7 mouse cellular contexts compared by ENCODE assay signal in genomic region chr1:194977371-194977761, GRCm38 (mm10). TPM values are rescaled to one million over a fixed set of nuclear protein-coding genes. Genes with fewer than 3 reads are reported as not detected.
DNase-seq lines count a peak whose midpoint lies in the region; ATAC-seq and TF ChIP-seq lines count a peak whose summit lies in the region.

No protein-coding gene starts in this region.

- H3K9me3 ChIP-seq in lung, embryonic 14.5 days (ENCODE audit: low read depth, low read length), result no peaks in the 10 kb centered on the region
- no peaks in the 10 kb centered on the region for H3K9me3 ChIP-seq in heart, embryonic 11.5 days (replicated peaks; ENCODE audit: control insufficient read depth, low read length)

- peak overlapping the region; percentile 67; the same call in 1 of the 2 replicates for H3K4me3 ChIP-seq in lung, embryonic 14.5 days (ENCODE audit: low read depth, low read length)
- H3K4me3 ChIP-seq in heart, embryonic 11.5 days (ENCODE audit: low read depth, low read length), result peak overlapping the region; percentile 76
- peak overlapping the region; percentile 97 for H3K4me3 ChIP-seq in left cerebral cortex, adult 2 months
- peak overlapping the region; percentile 49 for H3K4me3 ChIP-seq in myocyte

- H3K79me2 ChIP-seq in myocyte (ENCODE audit: control insufficient read depth, insufficient read depth), result no peaks in the 10 kb centered on the region

- H3K4me2 ChIP-seq in lung, embryonic 14.5 days, result peak overlapping the region; percentile 95
- peak overlapping the region; percentile 99 for H3K4me2 ChIP-seq in heart, embryonic 11.5 days
- H3K4me2 ChIP-seq in myocyte (ENCODE audit: low read depth), result peak overlapping the region; percentile 79

- no peak overlapping the region for H3ac ChIP-seq in myocyte (ENCODE audit: control insufficient read depth, insufficient read length)

- no peak for DNase-seq in lung, embryonic 14.5 days
- no peak for DNase-seq in lung, postnatal 25 days (ENCODE audit: low spot score)
- DNase-seq in cerebellum, adult 18-20 months, result peak; percentile 67 to 72
- peak in 1 of 2 experiments; percentile 25 for DNase-seq in left cerebral cortex, adult 2 months (ENCODE audit: extremely low spot score in 1 of 2, low spot score in 2 of 2)

- H3K27me3 ChIP-seq in lung, embryonic 14.5 days (ENCODE audit: insufficient read depth, low read length), result no peaks in the 10 kb centered on the region
- H3K27me3 ChIP-seq in heart, embryonic 11.5 days (ENCODE audit: control insufficient read depth, insufficient read depth, low read length), result no peaks in the 10 kb centered on the region
- H3K27me3 ChIP-seq in myocyte (ENCODE audit: control insufficient read depth, insufficient read depth, insufficient read length), result no peaks in the 10 kb centered on the region

- no peak for ATAC-seq in lung, embryonic 14.5 days (ENCODE audit: insufficient read depth)
- no peak for ATAC-seq in heart, embryonic 11.5 days (replicated peaks; ENCODE audit: insufficient number of reproducible peaks, low FRiP score, low TSS enrichment)
- no peak for ATAC-seq in megakaryocyte-erythroid progenitor cell, adult 5-6 weeks (replicated peaks; ENCODE audit: low FRiP score, low TSS enrichment, poor library complexity, severe bottlenecking)

- TF ChIP-seq POLR2A in myocyte (IDR thresholded peaks at IDR 0.05; ENCODE audit: insufficient read length, low read depth), result no peak

- no peak overlapping the region for H3K9ac ChIP-seq in lung, embryonic 14.5 days
- H3K9ac ChIP-seq in heart, embryonic 11.5 days (ENCODE audit: low read depth, low read length), result no peak overlapping the region

- no peaks in the 10 kb centered on the region for H3K36me3 ChIP-seq in lung, embryonic 14.5 days (ENCODE audit: insufficient read depth)
- H3K36me3 ChIP-seq in heart, embryonic 11.5 days (ENCODE audit: control insufficient read depth, insufficient read depth, low read length), result no peaks in the 10 kb centered on the region
- H3K36me3 ChIP-seq in myocyte (ENCODE audit: control insufficient read depth, insufficient read depth), result no peaks in the 10 kb centered on the region

- intact Hi-C loops in left cerebral cortex, adult 2 months (cut with DNase I), result loop anchor here (5.0 to 10.0 kb wide), 3 partner anchors 117 to 353 kb away; partner anchors contain the start of genes Cd46 and Cr1l

- H3K4me1 ChIP-seq in lung, embryonic 14.5 days (ENCODE audit: insufficient read depth), result peaks cover 6% of the 10 kb centered on the region
- H3K4me1 ChIP-seq in heart, embryonic 11.5 days (ENCODE audit: control insufficient read depth, insufficient read depth, low read length), result peaks cover 11% of the 10 kb centered on the region; the same call in 1 of the 2 replicates

- no peak overlapping the region for H3K27ac ChIP-seq in lung, embryonic 14.5 days (ENCODE audit: low read depth)
- no peak overlapping the region for H3K27ac ChIP-seq in heart, embryonic 11.5 days (ENCODE audit: low read depth, low read length)
- H3K27ac ChIP-seq in left cerebral cortex, adult 2 months, result peak overlapping the region; percentile 99

- WGBS in lung, embryonic 14.5 days, result 5% methylated on average over 1 of the region's 1 CpGs
- WGBS in heart, embryonic 11.5 days (ENCODE audit: insufficient replicate concordance), result 17% methylated on average over 1 of the region's 1 CpGs

- no peak for TF ChIP-seq CTCF in lung, embryonic 14.5 days (IDR thresholded peaks at IDR 0.05; ENCODE audit: low read depth)
- no peak for TF ChIP-seq CTCF in left cerebral cortex, adult 2 months (IDR thresholded peaks at IDR 0.05)

TF ChIP-seq in myocyte, 11 proteins besides CTCF, POLR2A, EP300 and RAD21:
- TF ChIP-seq TCF3 (IDR thresholded peaks at IDR 0.05; ENCODE audit: insufficient read length, low read depth), result no peak
- no peak for TF ChIP-seq MYOD1 (IDR thresholded peaks at IDR 0.05; ENCODE audit: control insufficient read depth in 1 of 3, insufficient read length in 2 of 3, low read depth in 2 of 3)
- TF ChIP-seq USF1 (IDR thresholded peaks at IDR 0.05; ENCODE audit: low read depth), result no peak

RNA-seq across cellular contexts. Expression of gene Cd34, which starts 38.7 kb away (rescaled TPM):
- 164 and 165 TPM in 2 replicates for polyA plus RNA-seq in lung, embryonic 14.5 days (2014; fragmentation: Nextera tagmentation; extraction: Ambion mirVana)
- 70.4 and 85.1 TPM in 2 replicates for polyA plus RNA-seq in heart, embryonic 11.5 days (2014; fragmentation: Nextera tagmentation; extraction: Ambion mirVana)
- 10 to 100 TPM; 57.8 to 66.1 TPM for total RNA-seq in left cerebral cortex, adult 2 months (2021)
- 19.0 TPM for polyA plus RNA-seq in myocyte (2012; fragmentation: generic; extraction: Trizol)
- 1.2 TPM in 1 of 2 replicates, not detected in the other for total RNA-seq in megakaryocyte-erythroid progenitor cell, adult 5-6 weeks (2014; fragmentation: Nextera tagmentation)
- 6.7 and 68.5 TPM in 2 replicates for total RNA-seq in megakaryocyte-erythroid progenitor cell, adult 5-6 weeks (2017)

Comparison
In these comparisons a context has a peak if more than half of its experiments do, and no peak if none do; other contexts are left out.
1. DNase-seq: peak in cerebellum, adult 18-20 months (2 of 2); none in lung, embryonic 14.5 days (single experiment) and lung, postnatal 25 days (single experiment).
2. Peak in every context shown above with its lines, with median percentiles within 50 percentile points of each other: H3K4me2 ChIP-seq and H3K4me3 ChIP-seq.